Mouse (Mus musculus) thymus, postnatal 36 days (tissue): ENCODE data around the gene Atg10.

Experiments used
- DNase-seq, 2 experiments: peaks; one replicate each; pipeline ENCODE4 v3.0.0; 2022; ENCODE audit warnings: mixed read lengths in 2 of 2

The Atg10 gene

DNA sequence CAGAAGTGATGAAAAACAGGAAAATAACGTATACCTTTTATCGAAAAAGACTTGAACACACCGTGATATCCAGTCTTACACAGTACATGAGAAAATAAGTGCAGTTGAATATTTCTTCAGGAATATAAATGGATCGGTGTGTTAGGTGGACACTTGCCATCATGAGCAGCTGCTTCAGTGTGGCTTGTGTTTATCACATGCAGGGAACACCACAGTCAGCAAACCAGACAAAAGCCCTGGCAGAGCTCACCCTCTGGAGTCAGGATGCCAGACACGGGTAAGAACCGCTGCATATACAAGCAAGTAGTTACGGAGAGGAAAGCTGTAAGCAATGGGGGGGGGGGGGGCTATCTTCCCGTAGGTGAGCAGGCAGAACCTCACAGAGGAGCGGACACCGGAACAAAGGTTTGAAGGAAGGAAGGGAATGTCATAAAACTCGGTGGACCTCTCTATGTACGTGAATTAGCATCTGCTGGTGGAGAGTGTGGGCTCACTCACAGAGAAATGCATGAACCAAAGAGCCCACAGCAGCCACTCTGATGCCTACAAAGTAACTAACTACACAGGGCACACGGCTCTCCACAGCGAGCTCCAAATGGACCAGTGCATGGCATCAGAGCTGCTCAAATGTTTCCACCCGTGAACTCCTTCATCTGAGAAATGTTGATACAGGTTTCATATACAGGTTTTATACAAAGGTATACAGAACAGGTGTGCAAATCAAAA is 51.8 kb downstream of the Atg10 start:
- DNase-seq: no peak

DNA sequence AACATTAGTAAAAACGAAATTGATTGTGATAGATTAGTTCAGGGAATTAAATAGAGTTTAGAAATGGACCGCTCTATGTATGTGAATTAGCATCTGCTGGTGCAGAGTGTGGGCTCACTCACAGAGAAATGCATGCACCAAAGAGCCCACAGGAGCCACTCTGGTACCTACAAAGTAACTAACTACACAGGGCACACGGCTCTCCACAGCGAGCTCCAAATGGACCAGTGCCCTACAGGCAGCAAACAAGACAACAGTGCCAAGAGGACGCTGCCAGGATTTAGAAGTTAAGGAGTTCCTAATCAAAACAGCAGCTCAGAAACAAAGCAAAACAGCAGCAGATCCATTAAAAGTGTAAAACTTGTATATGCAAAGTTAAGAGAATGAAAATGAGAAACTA is 52.6 kb downstream of the Atg10 start:
- DNase-seq: no peak

DNA sequence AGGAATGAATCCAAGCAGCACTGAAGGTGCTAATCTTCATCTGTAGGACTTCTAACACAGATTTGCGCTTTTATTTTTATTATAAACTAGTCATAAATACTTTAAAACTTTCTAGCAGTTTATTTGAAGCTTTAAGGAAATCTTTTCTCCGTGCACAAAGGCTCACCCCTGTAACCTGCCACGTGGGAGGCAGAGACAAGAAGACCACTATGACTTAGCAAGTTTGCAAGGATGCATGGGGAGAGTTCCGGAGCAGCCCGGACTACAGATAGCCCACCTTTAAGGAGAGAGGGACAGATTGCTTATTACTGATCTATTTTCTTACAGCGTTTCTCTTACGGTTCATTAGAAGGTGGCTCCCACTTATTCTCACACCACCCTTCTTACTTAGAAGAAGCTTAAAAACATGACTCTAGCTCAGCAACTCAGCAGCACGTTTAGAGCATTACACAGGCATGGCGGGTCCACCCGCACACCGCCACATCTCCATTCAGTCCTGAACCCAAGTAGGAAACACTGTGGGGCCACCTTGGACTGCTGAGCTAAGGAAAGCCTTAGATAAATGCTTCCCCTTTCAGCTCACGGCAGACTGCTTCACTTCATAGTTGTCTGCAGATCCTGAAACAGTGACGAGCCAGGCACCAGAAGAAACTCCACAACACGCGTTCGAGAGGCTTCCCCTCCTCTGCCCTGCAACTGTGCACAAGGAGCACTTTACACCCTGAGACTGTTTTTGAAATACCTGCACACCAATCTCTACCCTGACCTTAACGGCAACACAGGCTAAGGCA is 54.0 kb downstream of the Atg10 start:
- DNase-seq: peak in 1 of 2 experiments; percentile 7

DNA sequence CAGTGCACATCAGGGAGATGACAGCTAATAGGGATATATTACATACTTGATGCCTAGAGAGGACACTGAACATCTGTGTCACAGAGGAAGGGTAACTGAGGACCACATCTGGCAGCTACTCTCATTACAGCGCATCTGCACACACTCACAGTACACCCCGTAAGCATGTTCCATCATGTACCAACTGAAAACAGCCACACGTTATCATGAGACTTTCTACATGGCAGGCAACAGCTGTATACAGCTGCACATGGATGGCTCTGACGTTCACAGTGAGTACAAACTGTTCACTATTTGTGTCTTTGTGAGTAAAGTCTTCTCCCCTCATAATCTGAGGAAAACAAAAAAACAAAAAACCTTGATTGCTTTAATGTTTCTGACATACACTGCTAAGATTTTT is 55.3 kb downstream of the Atg10 start:
- DNase-seq: no peak

DNA sequence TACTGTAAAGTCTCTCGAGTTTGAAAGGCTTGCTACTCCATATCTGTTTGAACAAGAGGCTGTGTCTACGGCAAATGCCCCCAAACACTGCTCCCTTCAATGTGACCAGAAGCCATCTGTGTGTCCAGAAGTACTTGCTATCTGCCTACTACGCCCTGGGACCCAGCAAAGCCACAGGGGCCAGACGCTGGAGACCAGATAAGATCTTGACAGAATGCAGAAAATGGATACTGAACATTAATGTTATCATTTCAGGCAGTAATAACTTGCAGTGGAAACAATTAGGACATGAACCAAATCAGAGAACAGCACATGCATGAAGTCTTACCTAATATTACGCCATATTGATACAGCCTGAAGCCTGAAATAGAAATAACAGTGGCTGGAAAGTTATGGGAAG is 56.2 kb downstream of the Atg10 start:
- no peak for DNase-seq

DNA sequence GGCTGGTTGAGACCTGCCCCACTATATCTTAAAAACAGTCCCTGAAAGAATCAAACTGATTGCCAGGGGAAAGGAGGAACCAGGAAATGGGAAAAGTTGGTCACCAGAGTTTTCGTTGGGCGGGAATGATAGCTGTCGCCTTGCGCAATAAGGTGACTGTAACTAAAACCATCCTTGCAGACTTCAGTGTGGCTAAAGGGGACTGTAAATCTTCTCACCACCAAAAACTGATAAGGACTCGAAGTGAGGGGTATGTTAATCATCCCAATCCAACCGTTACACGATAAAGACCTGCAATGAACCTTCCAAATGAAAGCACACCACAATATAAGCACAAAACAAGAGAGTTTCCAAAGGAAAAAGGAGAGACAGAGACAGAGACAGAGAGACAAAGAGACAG is 57.5 kb downstream of the Atg10 start:
- no peak for DNase-seq

DNA sequence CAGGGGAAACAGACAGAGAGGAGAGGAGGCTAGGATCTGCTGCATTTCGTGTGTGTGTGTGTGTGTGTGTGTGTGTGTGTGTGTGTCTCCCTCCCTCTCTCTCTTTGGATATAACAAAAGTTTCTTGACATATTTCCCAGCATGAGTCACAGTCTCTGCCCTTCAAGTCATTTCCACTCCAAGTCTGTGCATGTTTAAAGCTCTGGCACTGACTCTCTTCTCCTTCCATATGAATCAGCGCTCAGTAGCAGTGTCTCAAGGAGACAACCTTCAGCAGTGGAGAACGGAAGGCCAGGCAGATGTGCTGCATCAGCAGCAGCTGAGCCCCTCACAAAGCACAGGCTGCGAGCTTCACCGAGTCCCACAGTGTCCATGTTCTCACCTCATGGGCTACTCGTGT is 58.6 kb downstream of the Atg10 start:
- no peak for DNase-seq

DNA sequence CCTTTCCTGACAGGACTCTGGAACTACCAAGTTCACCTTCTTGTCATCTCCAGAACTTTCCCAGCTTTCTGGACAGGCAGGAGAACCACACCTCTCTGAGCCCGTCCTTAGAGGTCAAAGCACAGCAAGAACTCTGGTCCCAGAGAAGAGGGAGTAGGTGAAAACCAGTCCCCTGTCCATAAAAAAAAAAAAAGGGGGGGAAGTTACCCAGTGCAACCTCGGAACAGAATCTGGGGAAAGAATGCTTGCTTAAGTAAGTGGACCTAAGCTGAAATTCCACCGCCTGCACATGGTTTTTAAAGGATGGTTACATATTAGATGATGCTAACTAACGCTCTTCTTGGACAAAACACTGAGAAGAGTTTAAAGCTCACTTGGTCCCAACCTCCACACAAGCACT is 60.5 kb downstream of the Atg10 start:
- no peak for DNase-seq

DNA sequence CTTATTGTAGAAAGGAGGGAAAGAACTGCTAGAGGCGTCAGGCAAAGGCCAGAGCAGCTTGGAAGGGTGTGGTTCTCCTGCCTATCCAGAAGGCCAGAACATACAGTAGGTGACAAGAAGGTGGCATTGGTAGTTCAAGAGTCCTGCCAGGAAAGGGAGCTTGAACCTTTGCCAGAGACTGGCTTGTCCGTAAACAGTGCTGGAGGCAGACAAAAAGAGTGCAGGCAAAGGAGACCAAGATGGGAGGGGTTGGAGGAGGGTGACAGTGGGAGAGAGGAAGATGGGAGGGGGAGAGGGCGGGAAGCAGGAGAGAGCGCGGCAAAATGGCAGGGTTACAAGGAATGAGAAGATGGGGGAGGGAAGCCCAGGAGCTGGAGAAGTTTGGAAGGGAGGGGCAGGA is 61.3 kb downstream of the Atg10 start:
- DNase-seq: no peak

DNA sequence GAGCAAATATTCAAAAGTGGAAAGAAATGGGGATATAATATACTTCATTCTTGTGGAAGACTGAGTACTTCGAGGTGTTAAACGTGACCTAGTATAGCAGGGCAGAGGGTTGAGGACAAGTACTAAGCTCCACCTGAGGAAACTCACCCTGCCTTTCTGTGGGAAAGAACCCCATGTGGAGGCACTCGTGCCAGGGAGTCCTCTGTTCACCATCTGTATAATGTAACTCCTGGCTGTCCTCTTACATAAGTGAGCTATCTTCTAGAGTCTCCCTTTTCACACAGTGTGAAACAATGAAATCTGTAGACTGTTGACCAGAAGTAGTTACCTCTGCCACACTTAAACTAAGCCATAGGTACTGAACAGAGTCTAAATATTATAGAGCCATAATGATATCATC is 63.2 kb downstream of the Atg10 start:
- DNase-seq: no peak

DNA sequence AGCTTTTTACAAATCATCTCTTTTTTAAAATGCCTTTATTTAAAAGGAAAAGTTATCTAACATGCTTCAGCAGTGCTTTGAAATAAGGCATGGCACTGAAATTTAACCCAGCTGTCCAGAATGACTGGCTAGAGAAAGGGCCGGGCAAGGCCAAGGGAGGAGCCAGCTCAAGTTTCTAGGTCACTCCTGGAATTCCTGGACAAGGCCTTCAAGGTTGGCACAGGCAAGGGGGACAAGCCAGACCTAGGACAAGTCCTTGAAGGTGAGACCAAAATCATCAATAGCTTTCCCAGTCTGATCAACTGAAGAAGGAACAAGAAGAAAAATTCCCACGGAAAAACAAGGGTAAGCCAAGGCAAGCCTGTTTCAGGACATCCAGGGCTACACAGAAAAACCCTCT is 63.9 kb downstream of the Atg10 start:
- no peak for DNase-seq

DNA sequence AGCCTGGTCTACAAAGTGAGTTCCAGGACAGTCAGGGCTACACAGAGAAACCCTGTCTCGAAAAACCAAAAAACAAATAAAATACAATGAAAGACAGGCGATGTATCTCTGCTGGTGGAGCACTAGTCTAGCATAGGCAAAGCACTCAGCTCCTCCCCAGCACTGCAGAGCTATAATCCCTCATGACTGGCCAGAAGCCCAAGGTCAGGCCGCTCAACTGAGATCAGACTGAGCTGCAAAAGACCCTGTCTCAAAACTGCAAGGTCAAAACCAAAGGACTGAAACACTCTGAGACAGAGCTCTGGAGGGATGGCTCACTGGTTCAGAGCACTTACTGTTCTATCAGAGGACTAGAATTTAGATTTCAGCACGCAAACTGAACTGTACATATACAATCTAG is 65.8 kb downstream of the Atg10 start:
- no peak for DNase-seq

DNA sequence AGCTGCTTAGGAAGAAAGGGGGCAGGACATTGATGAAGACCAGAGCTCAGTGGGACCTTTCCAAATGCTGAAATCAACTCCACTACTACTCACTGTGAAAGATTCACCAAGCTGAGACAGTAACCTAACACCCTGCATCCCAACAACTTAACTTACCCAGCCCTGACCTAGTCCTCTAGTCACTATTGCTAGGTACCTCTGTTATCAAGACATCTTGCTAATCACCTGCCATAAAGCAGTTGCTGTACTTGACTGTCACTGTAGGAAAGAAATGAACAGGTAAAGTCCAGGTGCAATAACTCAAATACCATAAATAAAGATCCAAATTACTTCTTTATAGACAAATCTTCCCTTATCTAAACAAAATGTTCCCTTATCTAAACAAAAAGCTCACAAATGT is 66.3 kb downstream of the Atg10 start:
- DNase-seq: no peak

DNA sequence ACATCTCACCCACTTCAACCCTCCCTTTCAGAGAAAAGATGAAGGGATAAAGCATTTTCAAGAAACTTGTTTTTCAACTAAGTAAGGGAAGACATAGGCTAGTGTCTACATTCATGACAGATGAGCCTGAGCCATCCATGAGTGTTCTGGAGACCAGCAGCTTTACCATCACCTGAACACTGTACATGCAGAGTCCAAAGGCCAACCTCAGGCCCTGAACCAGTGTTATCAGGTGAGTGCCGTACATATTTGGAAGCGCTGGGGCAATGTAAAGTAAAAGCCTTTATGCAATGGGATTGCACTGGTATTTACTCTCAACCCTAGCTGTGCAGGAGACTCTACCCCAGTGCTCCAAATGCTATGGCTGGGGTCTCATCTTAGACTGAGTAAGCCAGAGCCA is 66.8 kb downstream of the Atg10 start:
- DNase-seq: no peak

DNA sequence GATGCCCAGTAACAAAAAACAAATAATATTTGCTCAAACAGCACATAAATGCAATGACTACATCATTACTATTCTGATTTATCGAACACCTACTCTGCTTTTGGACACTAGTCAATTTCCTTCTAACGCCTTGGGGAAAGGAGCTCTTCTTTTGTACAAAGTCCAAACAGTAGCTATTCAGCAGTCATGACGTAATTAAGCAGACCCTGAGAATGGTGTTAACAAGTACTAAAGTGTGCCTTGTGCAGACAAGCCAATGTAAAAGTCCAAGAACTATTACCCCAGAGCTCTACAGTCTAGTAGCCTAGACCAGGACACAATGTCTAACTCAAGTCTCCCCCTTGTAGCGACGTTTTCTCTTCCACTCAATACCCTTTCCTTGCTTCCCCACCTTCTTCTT is 67.5 kb downstream of the Atg10 start:
- no peak for DNase-seq

DNA sequence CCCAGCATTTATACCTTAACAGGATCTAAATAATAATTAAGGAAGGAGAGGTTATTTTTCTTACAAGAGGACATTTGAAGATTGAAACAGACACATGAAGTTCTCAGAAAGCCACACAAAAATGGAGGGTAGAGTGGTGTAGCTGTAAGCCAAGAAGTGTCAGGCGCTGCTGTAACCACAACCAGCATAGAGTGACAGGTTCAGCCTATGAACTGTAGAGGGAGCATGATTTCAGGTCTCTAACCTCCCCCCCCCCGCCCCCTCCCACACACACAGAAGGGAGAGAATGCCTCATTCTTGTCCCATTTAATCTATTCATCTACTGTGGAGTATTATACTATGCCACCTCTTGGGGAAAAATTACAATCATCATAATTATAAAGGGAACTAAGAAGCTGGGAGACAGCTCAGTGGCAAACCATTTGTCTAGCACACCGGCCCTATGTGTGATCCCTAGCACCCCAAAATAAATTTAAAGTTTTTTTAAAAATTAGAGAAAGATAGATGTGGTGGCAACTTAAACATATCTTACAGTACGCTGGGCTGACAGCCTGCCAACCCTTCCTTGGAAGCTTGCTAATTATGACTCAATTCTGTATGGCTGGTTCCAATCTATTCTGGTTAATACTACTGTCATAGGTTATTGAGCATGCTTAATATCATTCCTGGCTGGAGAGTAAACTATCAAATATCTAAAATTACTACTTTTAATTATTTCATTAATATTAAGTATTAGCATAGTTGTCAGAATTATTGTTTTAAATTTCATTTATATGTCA is 68.2 kb downstream of the Atg10 start:
- no peak for DNase-seq

DNA sequence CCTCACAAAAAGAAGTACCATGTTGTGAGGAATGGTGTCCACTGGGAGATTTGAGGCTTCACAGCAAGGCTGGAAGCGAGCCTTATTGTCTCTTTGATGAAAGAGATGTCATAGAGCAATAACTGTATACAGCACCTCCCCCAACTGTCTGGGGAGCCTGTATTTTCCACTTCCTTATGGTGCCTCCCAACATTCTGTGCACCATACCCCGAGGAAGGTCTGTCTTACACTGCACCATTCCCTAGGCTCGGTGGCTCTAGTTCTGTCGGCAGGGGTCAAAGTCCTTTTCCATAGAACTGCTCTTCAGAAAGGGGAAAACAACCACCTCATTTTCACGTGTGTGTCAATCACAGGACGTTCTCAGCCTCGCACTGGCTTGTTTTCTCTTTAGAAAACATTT is 69.1 kb downstream of the Atg10 start:
- DNase-seq: no peak

DNA sequence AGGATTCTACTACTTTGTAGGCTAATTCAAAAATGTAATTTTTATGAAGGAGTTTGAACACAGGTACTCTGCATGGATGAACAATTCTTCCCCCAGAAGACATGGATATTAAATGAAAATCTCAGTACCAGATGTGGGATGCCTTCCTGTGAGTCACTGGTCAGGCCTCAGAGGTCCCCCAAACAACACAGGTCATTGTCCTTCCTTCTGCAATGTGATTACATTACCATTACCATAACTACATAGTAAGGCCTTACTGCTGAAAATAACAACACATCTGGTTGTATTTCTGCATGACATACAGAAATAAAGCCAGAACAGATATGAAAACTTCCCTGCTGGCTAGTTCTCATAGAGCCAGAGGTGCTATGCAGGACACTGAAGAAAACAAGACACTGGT is 87.4 kb downstream of the Atg10 start:
- DNase-seq: no peak

DNA sequence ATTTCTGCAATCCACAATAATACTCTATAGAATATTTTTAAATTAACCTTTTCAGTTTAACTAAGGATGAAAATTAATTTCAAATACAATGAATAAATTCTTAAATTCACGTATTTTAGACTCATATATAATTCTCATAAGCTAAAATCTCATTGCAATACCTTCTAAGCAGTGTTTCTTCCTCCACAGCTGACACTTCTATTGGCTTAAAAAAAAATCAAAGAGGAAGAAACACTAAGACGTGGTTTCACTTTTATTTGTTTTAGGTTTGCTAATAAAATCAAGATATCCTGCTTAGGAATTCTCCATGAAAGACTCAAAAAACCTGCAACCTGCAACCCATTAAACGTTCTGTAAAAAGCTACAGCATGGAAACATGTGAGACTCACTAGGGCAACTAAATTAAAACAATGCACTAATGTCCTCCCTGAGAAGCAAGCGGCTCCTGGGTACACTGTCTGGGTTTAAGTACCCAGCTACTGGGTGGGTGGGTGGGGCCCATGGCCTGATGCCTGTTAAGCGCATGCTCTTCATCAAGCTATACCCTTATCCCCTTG is 90.4 kb downstream of the Atg10 start:
- no peak for DNase-seq

DNA sequence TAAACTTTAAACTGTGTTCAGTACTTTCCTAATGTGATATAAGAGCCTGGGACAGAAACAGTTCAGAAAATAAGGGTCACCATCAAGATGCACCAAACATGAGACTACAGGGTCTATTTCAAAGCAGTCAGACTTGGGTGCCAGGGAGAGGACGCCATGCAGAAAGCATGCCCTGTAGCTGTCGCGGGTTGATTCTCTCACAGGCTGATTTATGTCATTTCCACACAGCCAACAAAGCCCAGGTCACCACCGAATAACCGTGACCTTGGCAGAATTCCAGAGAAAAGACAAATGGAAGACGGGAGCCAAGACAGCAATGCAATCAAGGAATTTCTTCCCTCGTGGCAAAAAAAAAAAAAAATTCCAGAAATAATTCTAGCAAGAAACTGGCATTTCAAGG is 94.7 kb downstream of the Atg10 start:
- DNase-seq: no peak

DNA sequence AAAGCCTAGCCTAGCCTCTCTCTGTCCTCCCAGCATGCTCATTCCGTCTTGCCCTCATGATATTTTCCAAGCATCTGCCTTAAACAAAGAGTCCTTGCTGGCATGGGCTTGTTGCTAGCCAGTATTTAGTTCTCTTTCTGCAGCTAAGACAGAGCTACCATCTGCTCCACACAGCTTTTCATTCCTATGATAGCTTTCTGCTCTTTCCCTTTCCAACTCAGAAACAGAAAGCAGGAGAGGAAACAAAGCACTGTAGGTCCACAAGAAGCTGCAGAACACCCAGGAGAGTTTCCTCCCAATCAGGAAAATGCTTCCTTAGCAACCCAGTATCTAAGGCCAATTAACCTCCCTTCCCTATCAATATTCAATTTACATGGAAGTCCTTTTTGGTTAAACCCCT is 95.2 kb downstream of the Atg10 start:
- DNase-seq: no peak

DNA sequence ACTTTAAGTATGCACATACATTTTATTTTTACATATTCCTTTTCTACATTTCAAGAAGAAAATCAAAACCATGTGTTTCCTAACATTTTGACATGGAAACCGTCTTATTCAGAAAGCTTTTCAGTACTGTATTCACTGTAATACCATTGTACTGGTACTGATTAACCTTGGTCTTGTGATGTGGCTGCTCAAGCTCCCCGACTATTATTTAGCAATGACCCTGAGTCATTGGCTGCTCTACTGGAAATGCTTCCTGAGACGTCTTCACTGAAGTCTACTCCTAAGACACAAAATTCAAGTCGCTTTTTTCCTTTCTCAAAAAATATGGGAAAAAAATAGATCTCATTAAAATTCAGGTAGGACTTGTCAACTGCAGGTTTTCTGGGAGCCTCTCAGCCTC is 105.6 kb downstream of the Atg10 start:
- no peak for DNase-seq

DNA sequence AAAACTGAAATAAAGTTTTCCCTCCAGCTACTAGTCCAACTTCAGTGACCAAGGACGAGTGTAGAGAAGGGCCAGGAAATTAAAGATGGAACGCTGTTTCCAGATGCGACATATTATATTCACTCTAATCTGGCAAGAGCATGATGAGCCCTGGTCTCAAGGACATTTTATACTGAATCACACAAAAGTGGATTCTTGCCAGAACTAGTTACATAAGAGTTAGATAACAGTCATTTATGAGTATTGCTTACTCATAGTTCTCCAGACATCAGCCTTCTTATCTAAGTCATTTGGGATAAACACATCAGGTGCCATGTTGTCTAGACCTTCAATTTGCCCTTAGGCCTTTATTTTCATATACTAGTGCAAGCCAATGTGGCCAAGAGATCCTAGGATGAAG is 108.9 kb downstream of the Atg10 start:
- no peak for DNase-seq
